Mouse (Mus musculus) heart, embryonic 14.5 days (tissue): Measurements from ENCODE around the gene Vmn2r74. TPM values are rescaled to one million over a fixed set of nuclear protein-coding genes. Genes with fewer than 3 reads are reported as not detected.

Experiments
- ATAC-seq: fragments of 200-750 bp; cut with Nextera tagmentation; 2 replicates; pipeline ENCODE4 v1.8.0; 2017; ENCODE audit warnings: low read depth, moderate TSS enrichment; ENCODE audit not compliant: insufficient number of reproducible peaks, insufficient read depth, low FRiP score
- H3K27ac ChIP-seq, 2 experiments: fragments of 200-500 bp in 1 of 2; fragments of 300-500 bp in 1 of 2; sonication (generic) in 1 of 2; replicated peaks in 1 of 2; 2 replicates each; pipeline ENCODE4 v1.5.1; 2012 to 2014; ENCODE audit warnings: low read depth in 2 of 2, low read length in 2 of 2, control low read depth in 1 of 2, mild to moderate bottlenecking in 1 of 2, mixed read lengths in 1 of 2; ENCODE audit not compliant: control insufficient read depth in 1 of 2, insufficient read depth in 1 of 2
- H3K27me3 ChIP-seq: fragments of 300-500 bp; sonication (generic); 2 replicates; pipeline ENCODE4 v1.6.1; 2014; ENCODE audit warnings: mild to moderate bottlenecking, low read length, control low read depth; ENCODE audit not compliant: control insufficient read depth, insufficient read depth
- H3K36me3 ChIP-seq: fragments of 300-500 bp; sonication (generic); 2 replicates; pipeline ENCODE4 v1.6.1; 2014; ENCODE audit warnings: mild to moderate bottlenecking, control low read depth, low read length, mixed read lengths; ENCODE audit not compliant: control insufficient read depth, insufficient read depth
- H3K4me1 ChIP-seq, 2 experiments: fragments of 200-500 bp in 1 of 2; fragments of 300-500 bp in 1 of 2; sonication (generic) in 1 of 2; 2 replicates each; pipeline ENCODE4 v1.6.1; 2012 to 2014; ENCODE audit warnings: low read length in 2 of 2, control low read depth in 1 of 2, mixed read lengths in 1 of 2; ENCODE audit not compliant: control insufficient read depth in 2 of 2, insufficient read depth in 2 of 2
- H3K4me2 ChIP-seq: fragments of 300-500 bp; sonication (generic); 2 replicates; pipeline ENCODE4 v1.6.1; 2014; ENCODE audit warnings: mild to moderate bottlenecking, low read length
- H3K4me3 ChIP-seq, 2 experiments: fragments of 200-500 bp in 1 of 2; fragments of 300-500 bp in 1 of 2; sonication (generic) in 1 of 2; 2 replicates each; pipeline ENCODE4 v1.5.1; 2012 to 2014; ENCODE audit warnings: low read length in 2 of 2, mild to moderate bottlenecking in 2 of 2, control low read depth in 1 of 2, low read depth in 1 of 2, moderate library complexity in 1 of 2; ENCODE audit not compliant: control insufficient read depth in 1 of 2, insufficient read depth in 1 of 2
- H3K9ac ChIP-seq: fragments of 300-500 bp; sonication (generic); 2 replicates; pipeline ENCODE4 v1.6.1; 2014; ENCODE audit warnings: mild to moderate bottlenecking, low read length
- H3K9me3 ChIP-seq: fragments of 300-500 bp; sonication (generic); 2 replicates; pipeline ENCODE4 v1.6.1; 2016; ENCODE audit warnings: low read length, control low read depth; ENCODE audit not compliant: control insufficient read depth
- WGBS: fragments of 180-500 bp; shearing (Covaris S2); extraction: QIAGEN DNeasy Blood & Tissue Kit; methylation state at CpG from one replicate; pipeline ENCODE4 v1.1.7; 2014; 5-methylcytosine and 5-hydroxymethylcytosine counted together
- polyA plus RNA-seq: library from polyadenylated mRNA; unstranded; fragments of >200 nt; fragmentation: Nextera tagmentation; extraction: Ambion mirVana; gene quantifications from 2 replicates; pipeline ENCODE4 v1.2.1, GENCODE M21; 2014

Gene Vmn2r74
- not detected in 2 replicates for polyA plus RNA-seq

DNA sequence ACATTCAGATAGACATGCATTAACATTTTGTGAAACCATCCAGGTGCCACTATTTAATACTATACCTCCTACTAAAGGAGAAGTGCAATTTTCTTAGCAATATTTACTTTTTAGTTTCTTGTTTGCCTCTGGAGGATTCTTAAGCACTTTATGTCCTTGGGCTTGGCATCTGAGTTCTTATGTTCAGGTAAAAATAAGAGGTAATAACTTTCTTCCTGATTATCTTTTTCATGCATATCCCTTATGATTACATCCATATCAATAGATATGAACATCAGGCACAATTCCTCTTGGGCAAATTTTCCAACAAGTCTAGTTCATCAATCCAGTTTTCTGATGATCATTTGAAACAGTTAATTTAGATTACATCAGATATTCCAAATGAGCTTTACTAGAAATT is at the start of gene Vmn2r74:
TSS of gene Vmn2r74 (minus strand) at position 101 of the 400 bp plus-strand sequence.
- Histone ChIP-seq H3K4me2 (no peak within 1 kb of the TSS), H3K36me3 (no peaks in the 10 kb centered on the region), H3K9me3 (no peaks in the 10 kb centered on the region), H3K27ac (no peak within 1 kb of the TSS), H3K27me3 (no peaks in the 10 kb centered on the region), H3K9ac (no peak within 1 kb of the TSS), H3K4me3 (no peak within 1 kb of the TSS), H3K4me1 (no peaks in the 10 kb centered on the region)
- ATAC-seq = no peak

DNA sequence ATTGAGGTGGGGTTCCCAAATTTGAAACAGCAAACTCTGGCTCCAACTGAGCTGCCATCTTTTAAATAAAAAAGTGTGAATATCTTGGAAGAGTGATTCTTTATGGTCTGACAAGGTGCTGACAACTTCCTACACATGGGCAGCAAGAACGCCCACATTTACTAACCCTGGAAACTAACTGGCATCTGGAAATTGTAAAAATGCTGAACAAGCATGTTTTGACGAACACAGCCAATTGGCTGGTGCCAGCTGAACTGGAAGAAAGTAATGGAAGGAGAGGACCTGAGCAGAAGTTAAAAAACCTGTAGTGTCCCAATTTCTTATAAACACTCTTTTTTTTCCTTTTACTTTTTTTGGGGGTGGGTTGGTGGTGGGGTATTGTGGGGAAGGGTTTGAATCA is 46.1 kb upstream of the Vmn2r74 start:
- peaks cover 19% of the 10 kb centered on the region for H3K9me3 ChIP-seq
- H3K27me3 ChIP-seq = no peaks in the 10 kb centered on the region
- no peaks in the 10 kb centered on the region for H3K4me1 ChIP-seq
- H3K36me3 ChIP-seq = no peaks in the 10 kb centered on the region
- H3K9ac ChIP-seq = no peak overlapping the region
- ATAC-seq = no peak
- H3K27ac ChIP-seq = no peak overlapping the region
- H3K4me2 ChIP-seq = no peak overlapping the region
- 75% methylated on average over 2 of the region's 2 CpGs for WGBS
- H3K4me3 ChIP-seq = no peak overlapping the region

Other genes starting within 250 kb of the Vmn2r74 start
- gene Vmn2r72, start 206.5 kb downstream of the Vmn2r74 start, polyA plus RNA-seq = not detected in 2 replicates
- gene Vmn2r73, start 85.4 kb downstream of the Vmn2r74 start, polyA plus RNA-seq = not detected in 2 replicates
- gene Vmn2r75, start 210.1 kb upstream of the Vmn2r74 start, polyA plus RNA-seq = not detected in 2 replicates